Mouse (Mus musculus): ENCODE data around the gene Gm826. TPM values are rescaled to one million over a fixed set of nuclear protein-coding genes. Genes with fewer than 3 reads are reported as not detected.

Gm826 gene
- 0.19 TPM in 1 of 2 replicates, not detected in the other for polyA plus RNA-seq (2015; fragmentation: Nextera tagmentation; extraction: Ambion mirVana)

GRCm38 (mm10) chr2:160334111-160334661 lies at the start of gene Gm826:
TSS of gene Gm826 (minus strand) at chr2:160334162.

GRCm38 (mm10) chr2:160366980-160367338 lies 33.0 kb upstream of the Gm826 start, which contains the start of gene Mafb:
TSS of gene Mafb (minus strand) at chr2:160367065.

Other genes starting within 250 kb of the Gm826 start
- 10.6 and 14.7 TPM in 2 replicates for gene Mafb, start 32.9 kb upstream of the Gm826 start, polyA plus RNA-seq (2015; fragmentation: Nextera tagmentation; extraction: Ambion mirVana)

All from spleen, postnatal 0 days (tissue).